Mouse (Mus musculus) kidney, embryonic 14.5 days (tissue): ENCODE data around the gene Spsb1. TPM values are rescaled to one million over a fixed set of nuclear protein-coding genes. Genes with fewer than 3 reads are reported as not detected.

Source experiments
- ATAC-seq: fragments of 200-750 bp; cut with Nextera tagmentation; 2 replicates; pipeline ENCODE4 v1.8.0; 2017; ENCODE audit warnings: moderate number of reproducible peaks, mild to moderate bottlenecking, moderate TSS enrichment, moderate library complexity; ENCODE audit not compliant: low FRiP score, low TSS enrichment
- H3K27ac ChIP-seq: fragments of 300-500 bp; sonication (generic); 2 replicates; pipeline ENCODE4 v1.5.1; 2014; ENCODE audit warnings: low read depth, mild to moderate bottlenecking, low read length, moderate library complexity, mixed read lengths
- H3K27me3 ChIP-seq: fragments of 300-500 bp; sonication (generic); 2 replicates; pipeline ENCODE4 v1.6.1; 2014; ENCODE audit warnings: mild to moderate bottlenecking, low read length; ENCODE audit not compliant: control insufficient read depth, insufficient read depth
- H3K36me3 ChIP-seq: fragments of 300-500 bp; sonication (generic); 2 replicates; pipeline ENCODE4 v1.6.1; 2014; ENCODE audit warnings: low read length, mixed read lengths; ENCODE audit not compliant: control insufficient read depth, insufficient read depth
- H3K4me1 ChIP-seq: fragments of 300-500 bp; sonication (generic); 2 replicates; pipeline ENCODE4 v1.6.1; 2014; ENCODE audit warnings: low read length, mixed read lengths; ENCODE audit not compliant: control insufficient read depth, insufficient read depth
- H3K4me2 ChIP-seq: fragments of 300-500 bp; sonication (generic); replicated peaks from 2 replicates; pipeline ENCODE4 v1.6.1; 2014; ENCODE audit warnings: low read depth, mild to moderate bottlenecking, low read length
- H3K4me3 ChIP-seq: fragments of 300-500 bp; sonication (generic); 2 replicates; pipeline ENCODE4 v1.5.1; 2014; ENCODE audit warnings: mild to moderate bottlenecking, low read length
- H3K9ac ChIP-seq: fragments of 300-500 bp; sonication (generic); 2 replicates; pipeline ENCODE4 v1.6.1; 2014; ENCODE audit warnings: low read depth, mild to moderate bottlenecking, low read length, moderate library complexity
- H3K9me3 ChIP-seq: fragments of 300-500 bp; sonication (generic); 2 replicates; pipeline ENCODE4 v1.6.1; 2016; ENCODE audit warnings: low read length; ENCODE audit not compliant: control insufficient read depth
- WGBS: fragments of 180-500 bp; shearing (Covaris S2); extraction: QIAGEN DNeasy Blood & Tissue Kit; methylation state at CpG from one replicate; pipeline ENCODE4 v1.1.7; 2014; 5-methylcytosine and 5-hydroxymethylcytosine counted together
- polyA plus RNA-seq: library from polyadenylated mRNA; unstranded; fragments of >200 nt; fragmentation: Nextera tagmentation; extraction: Ambion mirVana; gene quantifications from 2 replicates; pipeline ENCODE4 v1.2.1, GENCODE M21; 2014

Spsb1 gene
- polyA plus RNA-seq, 1 experiment from 2014 or later = 9.6 TPM

- ATAC-seq = no peak
- no peak overlapping the region for H3K9ac ChIP-seq
- H3K36me3 ChIP-seq = no peaks in the 10 kb centered on the region
- H3K4me2 ChIP-seq = no peak overlapping the region
- no peaks in the 10 kb centered on the region for H3K27me3 ChIP-seq
- 62% methylated on average over 5 of the region's 5 CpGs for WGBS
- peak overlapping the region; percentile 91; the same call in 1 of the 2 replicates for H3K27ac ChIP-seq
- H3K4me3 ChIP-seq = no peak overlapping the region
- H3K4me1 ChIP-seq = peaks cover 51% of the 10 kb centered on the region
- no peaks in the 10 kb centered on the region for H3K9me3 ChIP-seq
These were observed 63.5 kb downstream of the Spsb1 start for GRCm38 (mm10) chr4:149891172-149891960.

DNA sequence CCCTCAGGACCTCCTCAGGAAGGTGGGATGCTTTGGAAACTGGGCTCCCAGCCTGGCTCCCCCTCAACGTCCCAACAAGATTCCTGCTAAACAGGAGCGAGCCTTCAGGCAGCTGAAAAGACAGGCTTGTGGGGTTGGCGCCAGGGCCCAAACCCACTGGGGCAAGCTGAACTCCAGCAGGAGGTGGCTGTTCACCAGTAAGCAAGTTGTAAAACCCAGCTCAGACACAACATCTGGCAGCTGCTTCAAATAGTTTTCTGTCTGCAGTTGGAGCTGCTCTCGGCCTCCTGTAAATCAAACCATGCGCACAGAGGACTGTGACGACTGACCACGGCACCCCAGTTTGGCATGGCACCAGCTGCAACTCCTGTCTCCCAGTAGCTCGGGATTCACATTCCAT is 64.3 kb downstream of the Spsb1 start:
- Histone ChIP-seq H3K36me3 (no peaks in the 10 kb centered on the region), H3K4me2 (no peak overlapping the region; the same call in 1 of the 2 replicates), H3K27ac (peak overlapping the region; percentile 91), H3K27me3 (no peaks in the 10 kb centered on the region), H3K4me1 (peaks cover 56% of the 10 kb centered on the region), H3K9me3 (no peaks in the 10 kb centered on the region), H3K9ac (no peak overlapping the region), H3K4me3 (no peak overlapping the region)
- ATAC-seq = 0 out of 2 replicates have a peak, but pooled peaks have one; percentile 3
- WGBS = 31% methylated on average over 8 of the region's 8 CpGs

DNA sequence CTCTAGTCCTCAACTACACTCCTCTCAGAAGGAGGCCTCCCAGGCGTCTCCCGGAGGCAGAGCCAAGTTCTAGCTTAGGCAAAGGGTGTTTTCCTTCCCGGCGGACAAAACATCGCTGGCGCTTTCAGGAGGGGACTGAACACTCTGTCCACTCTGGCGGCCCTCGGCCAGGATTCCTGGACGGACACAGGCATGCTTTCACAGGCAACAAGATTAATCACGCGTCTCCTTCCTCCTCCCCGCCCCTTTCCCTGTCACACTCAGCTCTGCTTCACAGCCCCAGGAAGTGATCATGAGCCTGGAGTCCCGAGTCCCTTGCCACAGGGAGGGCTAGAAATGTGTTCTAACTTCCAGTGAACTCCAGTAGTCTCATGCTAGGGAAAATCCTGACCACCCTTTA is 65.0 kb downstream of the Spsb1 start:
- H3K4me1 ChIP-seq = peaks cover 56% of the 10 kb centered on the region
- H3K9me3 ChIP-seq = no peaks in the 10 kb centered on the region
- WGBS = 5% methylated on average over 13 of the region's 13 CpGs
- H3K9ac ChIP-seq = no peak overlapping the region; the same call in 1 of the 2 replicates
- peak overlapping the region; percentile 91 for H3K27ac ChIP-seq
- no peaks in the 10 kb centered on the region for H3K27me3 ChIP-seq
- ATAC-seq = peak; percentile 50; the same call in 1 of the 2 replicates
- no peak overlapping the region for H3K4me3 ChIP-seq
- peak overlapping the region; percentile 1; the same call in 1 of the 2 replicates for H3K4me2 ChIP-seq
- no peaks in the 10 kb centered on the region for H3K36me3 ChIP-seq

GRCm38 (mm10) chr4:149888736-149889470 is 65.9 kb downstream of the Spsb1 start:
- 66% methylated on average over 20 of the region's 20 CpGs for WGBS
- Histone ChIP-seq H3K9me3 (no peaks in the 10 kb centered on the region), H3K27ac (peak overlapping the region; percentile 91; the same call in 1 of the 2 replicates), H3K4me2 (no peak overlapping the region), H3K4me3 (no peak overlapping the region), H3K9ac (no peak overlapping the region), H3K4me1 (peaks cover 49% of the 10 kb centered on the region), H3K36me3 (no peaks in the 10 kb centered on the region), H3K27me3 (no peaks in the 10 kb centered on the region)
- peak; percentile 7; the same call in 1 of the 2 replicates for ATAC-seq

- no peaks in the 10 kb centered on the region for H3K36me3 ChIP-seq
- H3K4me2 ChIP-seq = no peak overlapping the region
- H3K27ac ChIP-seq = no peak overlapping the region
- peaks cover 42% of the 10 kb centered on the region for H3K4me1 ChIP-seq
- no peak for ATAC-seq
- H3K27me3 ChIP-seq = no peaks in the 10 kb centered on the region
- WGBS = 94% methylated on average over 5 of the region's 5 CpGs
- no peak overlapping the region for H3K9ac ChIP-seq
- no peak overlapping the region for H3K4me3 ChIP-seq
- no peaks in the 10 kb centered on the region for H3K9me3 ChIP-seq
These were observed 66.7 kb downstream of the Spsb1 start for GRCm38 (mm10) chr4:149888156-149888555.

DNA sequence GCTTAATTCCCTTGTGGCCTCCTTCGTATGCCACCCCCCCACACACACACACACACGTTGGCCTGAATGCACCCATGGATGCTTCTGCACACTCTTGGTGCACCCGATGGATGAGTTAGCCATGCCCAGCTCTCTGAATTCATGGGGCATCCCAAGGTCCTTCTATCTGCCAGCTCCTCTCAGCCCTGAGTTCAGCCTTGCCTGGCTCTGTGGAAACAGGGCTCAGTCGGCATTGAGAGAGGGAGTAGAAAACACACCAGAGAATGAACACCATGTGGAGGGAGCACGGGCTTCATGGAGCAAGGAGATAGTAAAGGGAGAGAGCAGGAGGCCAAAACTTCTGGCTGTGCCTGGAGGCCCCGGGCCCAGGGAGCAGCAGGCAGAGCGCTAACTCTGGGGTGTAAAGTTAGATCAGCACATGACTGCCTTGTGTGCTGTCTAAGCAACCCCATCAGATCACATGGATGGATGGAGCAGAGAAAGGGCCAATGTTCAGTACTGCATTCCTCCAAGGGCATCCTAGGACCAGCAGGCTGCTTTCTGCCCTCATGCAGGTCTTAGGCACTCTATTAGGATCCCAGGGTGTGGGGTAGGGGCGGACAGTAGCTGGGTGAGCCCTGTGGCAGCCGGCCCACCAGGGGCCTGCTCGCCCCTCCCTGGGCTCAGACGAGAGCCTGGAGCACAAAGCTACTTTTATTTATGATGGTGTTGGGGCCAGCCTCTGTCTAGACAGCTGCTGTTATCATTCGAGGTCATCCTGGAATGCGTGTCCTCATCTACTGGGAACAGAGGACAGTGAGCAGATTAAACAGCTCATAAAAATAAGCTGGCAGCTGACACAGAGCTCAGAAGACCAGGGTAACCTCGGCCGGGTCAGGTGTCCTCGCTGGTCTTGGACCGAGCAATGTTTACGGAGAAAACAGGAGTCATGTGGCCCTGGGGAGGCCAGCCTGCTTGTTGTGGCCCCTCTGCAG is 68.3 kb downstream of the Spsb1 start:
- Histone ChIP-seq H3K9ac (no peak overlapping the region), H3K27me3 (no peaks in the 10 kb centered on the region), H3K4me1 (peaks cover 48% of the 10 kb centered on the region), H3K27ac (peak overlapping the region; percentile 12; the same call in 1 of the 2 replicates), H3K9me3 (no peaks in the 10 kb centered on the region), H3K4me2 (no peak overlapping the region), H3K4me3 (no peak overlapping the region), H3K36me3 (no peaks in the 10 kb centered on the region)
- WGBS = 36% methylated on average over 18 of the region's 18 CpGs
- ATAC-seq = peak; percentile 10; the same call in 1 of the 2 replicates

DNA sequence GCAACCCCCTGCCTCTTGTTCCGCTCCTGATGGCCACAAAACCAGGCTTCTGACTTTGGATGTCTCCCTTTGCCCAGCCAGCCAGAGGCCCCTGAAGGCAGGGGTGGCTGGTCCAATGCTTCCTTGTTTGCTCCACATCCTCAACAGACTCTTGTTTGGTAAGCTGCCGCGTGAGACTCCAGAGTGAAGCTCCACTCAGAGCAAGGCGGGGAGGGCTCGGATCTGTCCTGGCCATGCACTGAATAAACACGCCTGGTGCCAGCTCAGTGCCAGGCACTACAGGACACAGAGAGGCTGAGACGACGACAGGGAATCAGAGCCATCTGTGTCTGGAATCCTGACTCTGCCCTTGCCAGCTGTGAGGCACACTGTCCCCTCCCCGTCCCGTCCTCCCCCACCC is 70.9 kb downstream of the Spsb1 start:
- H3K9me3 ChIP-seq = no peaks in the 10 kb centered on the region
- H3K4me1 ChIP-seq = peaks cover 28% of the 10 kb centered on the region
- H3K27ac ChIP-seq = no peak overlapping the region
- no peaks in the 10 kb centered on the region for H3K36me3 ChIP-seq
- H3K9ac ChIP-seq = no peak overlapping the region
- 85% methylated on average over 10 of the region's 10 CpGs for WGBS
- ATAC-seq = no peak
- no peak overlapping the region for H3K4me3 ChIP-seq
- no peak overlapping the region for H3K4me2 ChIP-seq
- no peaks in the 10 kb centered on the region for H3K27me3 ChIP-seq

- Histone ChIP-seq H3K9ac (no peak overlapping the region), H3K27me3 (no peaks in the 10 kb centered on the region), H3K36me3 (no peaks in the 10 kb centered on the region), H3K9me3 (no peaks in the 10 kb centered on the region), H3K4me2 (no peak overlapping the region), H3K27ac (no peak overlapping the region), H3K4me1 (peaks cover 33% of the 10 kb centered on the region), H3K4me3 (no peak overlapping the region)
- 46% methylated on average over 17 of the region's 17 CpGs for WGBS
- ATAC-seq = peak; percentile 35; the same call in 1 of the 2 replicates
These were observed 72.5 kb downstream of the Spsb1 start for GRCm38 (mm10) chr4:149882139-149882916.
